Comparison of ENCODE assay signal across 8 mouse cellular contexts in genomic region chr17:47955054-47955741, GRCm38 (mm10). TPM values are rescaled to one million over a fixed set of nuclear protein-coding genes. Genes with fewer than 3 reads are reported as not detected.
DNase-seq lines count a peak whose midpoint lies in the region; ATAC-seq and TF ChIP-seq lines count a peak whose summit lies in the region.
"Had no signal": no experiment of that assay in that cellular context is flagged by ENCODE, and none has a peak within 500 bp of the region (broad histone marks: within the 10 kb centered on the region; RNA-seq: fewer than 3 reads in every experiment).

No protein-coding gene starts in this region.

- H3K27me3 ChIP-seq in hindbrain, embryonic 10.5 days (ENCODE audit: insufficient read depth, poor library complexity, severe bottlenecking) = peaks cover 35% of the 10 kb centered on the region
- H3K27me3 ChIP-seq in hindbrain, embryonic 11.5 days (ENCODE audit: control insufficient read depth, insufficient read depth, low read length) = no peaks in the 10 kb centered on the region; the same call in none of the 2 replicates
- no peaks in the 10 kb centered on the region for H3K27me3 ChIP-seq in embryonic facial prominence, embryonic 12.5 days
- H3K27me3 ChIP-seq in liver, postnatal 0 days (ENCODE audit: insufficient read depth, low read length) = no peaks in the 10 kb centered on the region
- H3K27me3 ChIP-seq in stomach, embryonic 15.5 days (replicated peaks) = no peaks in the 10 kb centered on the region
- H3K27me3 ChIP-seq in hindbrain, embryonic 13.5 days = peaks cover 34% of the 10 kb centered on the region

- H3K27ac ChIP-seq in hindbrain, embryonic 10.5 days = peak overlapping the region; percentile 45; the same call in 1 of the 2 replicates
- H3K27ac ChIP-seq in hindbrain, embryonic 11.5 days (ENCODE audit: low read depth, low read length) = no peak overlapping the region
- peak overlapping the region; percentile 48 for H3K27ac ChIP-seq in embryonic facial prominence, embryonic 12.5 days
- H3K27ac ChIP-seq in liver, postnatal 0 days (ENCODE audit: low read depth) = peak overlapping the region; percentile 53
- peak overlapping the region; percentile 81 for H3K27ac ChIP-seq in stomach, embryonic 15.5 days
- H3K27ac ChIP-seq in hindbrain, embryonic 13.5 days = no peak overlapping the region
- H3K27ac ChIP-seq: limb, embryonic 15.5 days had no signal

- H3K4me3 ChIP-seq in hindbrain, embryonic 10.5 days = no peak overlapping the region
- H3K4me3 ChIP-seq in hindbrain, embryonic 11.5 days (ENCODE audit: low read depth, low read length) = no peak overlapping the region
- H3K4me3 ChIP-seq in embryonic facial prominence, embryonic 12.5 days = no peak overlapping the region
- H3K4me3 ChIP-seq in liver, postnatal 0 days (ENCODE audit: low read depth, low read length) = no peak overlapping the region
- no peak overlapping the region for H3K4me3 ChIP-seq in stomach, embryonic 15.5 days (replicated peaks)
- no peak overlapping the region for H3K4me3 ChIP-seq in hindbrain, embryonic 13.5 days
- H3K4me3 ChIP-seq: limb, embryonic 15.5 days had no signal

- H3K9ac ChIP-seq in hindbrain, embryonic 11.5 days (ENCODE audit: low read depth, low read length) = no peak overlapping the region
- no peak overlapping the region for H3K9ac ChIP-seq in embryonic facial prominence, embryonic 12.5 days
- H3K9ac ChIP-seq in liver, postnatal 0 days (replicated peaks) = 0 out of 2 replicates have a peak overlapping the region, but pooled peaks have one; percentile 11
- no peak overlapping the region for H3K9ac ChIP-seq in stomach, embryonic 15.5 days
- no peak overlapping the region for H3K9ac ChIP-seq in hindbrain, embryonic 13.5 days
- H3K9ac ChIP-seq: limb, embryonic 15.5 days had no signal

- peaks cover 48% of the 10 kb centered on the region for H3K4me1 ChIP-seq in hindbrain, embryonic 10.5 days (replicated peaks)
- peaks cover 7% of the 10 kb centered on the region; the same call in 1 of the 2 replicates for H3K4me1 ChIP-seq in hindbrain, embryonic 11.5 days (replicated peaks; ENCODE audit: control insufficient read depth, insufficient read depth, low read length)
- H3K4me1 ChIP-seq in embryonic facial prominence, embryonic 12.5 days = peaks cover 29% of the 10 kb centered on the region
- peaks cover 14% of the 10 kb centered on the region for H3K4me1 ChIP-seq in liver, postnatal 0 days (ENCODE audit: insufficient read depth)
- peaks cover 34% of the 10 kb centered on the region for H3K4me1 ChIP-seq in stomach, embryonic 15.5 days
- peaks cover 29% of the 10 kb centered on the region for H3K4me1 ChIP-seq in hindbrain, embryonic 13.5 days (replicated peaks)

- ATAC-seq in hindbrain, embryonic 11.5 days (ENCODE audit: low FRiP score) = no peak
- no peak for ATAC-seq in embryonic facial prominence, embryonic 12.5 days (ENCODE audit: insufficient number of reproducible peaks, insufficient read depth, low FRiP score, low TSS enrichment)
- ATAC-seq in liver, postnatal 0 days = peak; percentile 68
- peak; percentile 86 for ATAC-seq in stomach, embryonic 15.5 days (ENCODE audit: insufficient read depth, low FRiP score, low read depth)
- ATAC-seq in megakaryocyte-erythroid progenitor cell, adult 5-6 weeks (replicated peaks; ENCODE audit: low FRiP score, low TSS enrichment, poor library complexity, severe bottlenecking) = no peak
- ATAC-seq in hindbrain, embryonic 13.5 days (ENCODE audit: low FRiP score) = no peak

- H3K4me2 ChIP-seq in hindbrain, embryonic 11.5 days (replicated peaks; ENCODE audit: low read depth, low read length) = no peak overlapping the region
- no peak overlapping the region for H3K4me2 ChIP-seq in embryonic facial prominence, embryonic 12.5 days (replicated peaks)
- no peak overlapping the region; the same call in 1 of the 2 replicates for H3K4me2 ChIP-seq in liver, postnatal 0 days (ENCODE audit: low read depth, low read length)
- 0 out of 2 replicates have a peak overlapping the region, but pooled peaks have one; percentile 0 for H3K4me2 ChIP-seq in stomach, embryonic 15.5 days
- H3K4me2 ChIP-seq in hindbrain, embryonic 13.5 days = no peak overlapping the region
- H3K4me2 ChIP-seq: limb, embryonic 15.5 days had no signal

- no peaks in the 10 kb centered on the region for H3K36me3 ChIP-seq in hindbrain, embryonic 10.5 days
- no peaks in the 10 kb centered on the region for H3K36me3 ChIP-seq in hindbrain, embryonic 11.5 days (ENCODE audit: control insufficient read depth, insufficient read depth, low read length)
- no peaks in the 10 kb centered on the region for H3K36me3 ChIP-seq in embryonic facial prominence, embryonic 12.5 days
- no peaks in the 10 kb centered on the region for H3K36me3 ChIP-seq in liver, postnatal 0 days (replicated peaks; ENCODE audit: insufficient read depth, low read length)
- H3K36me3 ChIP-seq in stomach, embryonic 15.5 days = no peaks in the 10 kb centered on the region
- H3K36me3 ChIP-seq in hindbrain, embryonic 13.5 days = no peaks in the 10 kb centered on the region
- H3K36me3 ChIP-seq: limb, embryonic 15.5 days had no signal

- TF ChIP-seq EP300 in liver, postnatal 0 days (IDR thresholded peaks at IDR 0.05; ENCODE audit: low read depth) = no peak

- TF ChIP-seq CTCF in liver, postnatal 0 days (IDR thresholded peaks at IDR 0.05; ENCODE audit: low read depth) = no peak

- no peak for DNase-seq in hindbrain, embryonic 10.5 days (ENCODE audit: low spot score)
- no peak for DNase-seq in hindbrain, embryonic 11.5 days (ENCODE audit: low spot score)
- peak; percentile 36 for DNase-seq in liver, postnatal 0 days

- no peaks in the 10 kb centered on the region for H3K9me3 ChIP-seq in hindbrain, embryonic 10.5 days
- no peaks in the 10 kb centered on the region for H3K9me3 ChIP-seq in hindbrain, embryonic 11.5 days (ENCODE audit: control insufficient read depth, low read length)
- no peaks in the 10 kb centered on the region for H3K9me3 ChIP-seq in embryonic facial prominence, embryonic 12.5 days
- H3K9me3 ChIP-seq in liver, postnatal 0 days (ENCODE audit: low read length) = no peaks in the 10 kb centered on the region
- no peaks in the 10 kb centered on the region for H3K9me3 ChIP-seq in stomach, embryonic 15.5 days
- no peaks in the 10 kb centered on the region for H3K9me3 ChIP-seq in hindbrain, embryonic 13.5 days
- H3K9me3 ChIP-seq: limb, embryonic 15.5 days had no signal

- WGBS in hindbrain, embryonic 10.5 days = 52% methylated on average over 12 of the region's 12 CpGs
- WGBS in hindbrain, embryonic 11.5 days = 52% methylated on average over 12 of the region's 12 CpGs
- WGBS in embryonic facial prominence, embryonic 12.5 days = 49% methylated on average over 12 of the region's 12 CpGs
- 40% methylated on average over 12 of the region's 12 CpGs for WGBS in liver, postnatal 0 days (ENCODE audit: insufficient replicate concordance)
- WGBS in stomach, embryonic 15.5 days = 19% methylated on average over 12 of the region's 12 CpGs
- WGBS in hindbrain, embryonic 13.5 days = 56% methylated on average over 12 of the region's 12 CpGs

RNA-seq across cellular contexts. Expression of gene Foxp4, which starts 30.8 kb away (rescaled TPM):
- polyA plus RNA-seq in hindbrain, embryonic 10.5 days (2016; fragmentation: Nextera tagmentation; extraction: Ambion mirVana) = 25.1 and 29.4 TPM in 2 replicates
- 23.9 and 28.4 TPM in 2 replicates for polyA plus RNA-seq in hindbrain, embryonic 11.5 days (2014; fragmentation: Nextera tagmentation; extraction: Ambion mirVana)
- polyA plus RNA-seq in embryonic facial prominence, embryonic 12.5 days (2016; fragmentation: Nextera tagmentation; extraction: Ambion mirVana) = 51.0 and 52.4 TPM in 2 replicates
- 5.9 and 6.2 TPM in 2 replicates for polyA plus RNA-seq in liver, postnatal 0 days (2015; fragmentation: Nextera tagmentation; extraction: Ambion mirVana)
- polyA plus RNA-seq in stomach, embryonic 15.5 days (2015; fragmentation: Nextera tagmentation; extraction: Ambion mirVana) = 25.0 and 30.9 TPM in 2 replicates
- total RNA-seq in megakaryocyte-erythroid progenitor cell, adult 5-6 weeks (2014; fragmentation: Nextera tagmentation) = 10.4 and 23.6 TPM in 2 replicates
- 0.66 and 2.0 TPM in 2 replicates for total RNA-seq in megakaryocyte-erythroid progenitor cell, adult 5-6 weeks (2017)
- polyA plus RNA-seq in hindbrain, embryonic 13.5 days (2015; fragmentation: Nextera tagmentation; extraction: Ambion mirVana) = 19.6 and 19.9 TPM in 2 replicates

Comparison
In these comparisons a context has a peak if more than half of its experiments do, and no peak if none do; other contexts are left out.
1. H3K27ac ChIP-seq: peak in hindbrain, embryonic 10.5 days (single experiment), embryonic facial prominence, embryonic 12.5 days (single experiment), liver, postnatal 0 days (single experiment) and stomach, embryonic 15.5 days (single experiment); none in hindbrain, embryonic 11.5 days (single experiment) and hindbrain, embryonic 13.5 days (single experiment).
2. ATAC-seq: peak in liver, postnatal 0 days (single experiment) and stomach, embryonic 15.5 days (single experiment); none in hindbrain, embryonic 11.5 days (single experiment), embryonic facial prominence, embryonic 12.5 days (single experiment), megakaryocyte-erythroid progenitor cell, adult 5-6 weeks (single experiment) and hindbrain, embryonic 13.5 days (single experiment).